ENCODE assay signal across 11 mouse cellular contexts in the genomic region with DNA sequence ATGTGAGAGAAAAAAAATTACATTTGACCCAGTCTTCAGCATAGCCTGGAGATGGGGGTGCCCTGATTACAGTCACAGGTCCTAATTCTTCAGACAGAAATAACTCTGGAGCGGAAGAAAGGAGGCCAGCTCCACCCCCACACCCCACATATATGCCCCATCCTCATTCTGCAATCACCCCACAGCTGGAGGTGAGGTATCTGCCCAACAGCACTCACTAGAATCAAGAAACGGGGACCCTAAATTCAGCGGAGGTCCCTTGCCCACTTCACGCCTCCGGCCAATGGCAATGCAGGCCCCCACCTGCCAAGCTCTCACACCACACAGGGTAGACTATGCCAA. TPM values are rescaled to one million over a fixed set of nuclear protein-coding genes. Genes with fewer than 3 reads are reported as not detected.
DNase-seq lines count a peak whose midpoint lies in the region; ATAC-seq lines count a peak whose summit lies in the region.
"Had no signal": no experiment of that assay in that cellular context is flagged by ENCODE, and none has a peak within 500 bp of the region (broad histone marks: within the 10 kb centered on the region; RNA-seq: fewer than 3 reads in every experiment).

No protein-coding gene starts in this region.

- H3K9me3 ChIP-seq in kidney, embryonic 14.5 days (ENCODE audit: control insufficient read depth, low read length), result no peaks in the 10 kb centered on the region
- no peaks in the 10 kb centered on the region for H3K9me3 ChIP-seq in embryonic facial prominence, embryonic 14.5 days (ENCODE audit: control insufficient read depth, low read length)
- no peaks in the 10 kb centered on the region for H3K9me3 ChIP-seq in limb, embryonic 13.5 days
- H3K9me3 ChIP-seq: megakaryocyte, embryonic 14.5 days had no signal

- H3K9ac ChIP-seq in kidney, embryonic 14.5 days (ENCODE audit: low read depth, low read length), result no peak overlapping the region
- H3K9ac ChIP-seq in embryonic facial prominence, embryonic 14.5 days (ENCODE audit: low read depth, low read length), result no peak overlapping the region
- H3K9ac ChIP-seq in limb, embryonic 13.5 days, result no peak overlapping the region
- H3K9ac ChIP-seq: liver, embryonic 14.5 days had no signal

- no peak overlapping the region for H3K27ac ChIP-seq in kidney, embryonic 14.5 days (ENCODE audit: low read depth, low read length)
- no peak overlapping the region for H3K27ac ChIP-seq in embryonic facial prominence, embryonic 14.5 days (replicated peaks; ENCODE audit: low read depth, low read length)
- no peak overlapping the region for H3K27ac ChIP-seq in limb, embryonic 13.5 days
- H3K27ac ChIP-seq: liver, embryonic 14.5 days had no signal

- H3K4me1 ChIP-seq in kidney, embryonic 14.5 days (ENCODE audit: control insufficient read depth, insufficient read depth, low read length), result no peaks in the 10 kb centered on the region
- H3K4me1 ChIP-seq in embryonic facial prominence, embryonic 14.5 days (ENCODE audit: control insufficient read depth, insufficient read depth, low read length), result no peaks in the 10 kb centered on the region
- H3K4me1 ChIP-seq in limb, embryonic 13.5 days, result no peaks in the 10 kb centered on the region

- H3K4me3 ChIP-seq in kidney, embryonic 14.5 days (ENCODE audit: low read length), result no peak overlapping the region
- H3K4me3 ChIP-seq in embryonic facial prominence, embryonic 14.5 days (ENCODE audit: low read depth, low read length), result no peak overlapping the region
- H3K4me3 ChIP-seq in limb, embryonic 13.5 days, result no peak overlapping the region

- no peak overlapping the region for H3K4me2 ChIP-seq in kidney, embryonic 14.5 days (replicated peaks; ENCODE audit: low read depth, low read length)
- no peak overlapping the region for H3K4me2 ChIP-seq in embryonic facial prominence, embryonic 14.5 days (ENCODE audit: low read depth, low read length)
- no peak overlapping the region for H3K4me2 ChIP-seq in limb, embryonic 13.5 days (replicated peaks)

- ATAC-seq in cerebellum, adult (ENCODE audit: insufficient number of reproducible peaks, low FRiP score, low TSS enrichment), result no peak; the same call in 1 of the 2 replicates
- peak; percentile 33; the same call in 1 of the 2 replicates for ATAC-seq in kidney, embryonic 14.5 days (ENCODE audit: low FRiP score, low TSS enrichment)
- ATAC-seq in embryonic facial prominence, embryonic 14.5 days (ENCODE audit: low read depth), result 0 out of 2 replicates have a peak, but pooled peaks have one; percentile 6
- 0 out of 2 replicates have a peak, but pooled peaks have one; percentile 8 for ATAC-seq in limb, embryonic 13.5 days (ENCODE audit: low FRiP score, low read depth)

- peak; percentile 19 to 25 for DNase-seq in cerebellum, adult 18-20 months
- DNase-seq in kidney, postnatal 14 days, result no peak
- no peak for DNase-seq in embryonic facial prominence, embryonic 14.5 days (ENCODE audit: low spot score)
- DNase-seq in urinary bladder, postnatal 25 days (ENCODE audit: low spot score), result no peak
- DNase-seq in thymus, postnatal 36 days, result no peak

- H3K27me3 ChIP-seq in kidney, embryonic 14.5 days (ENCODE audit: control insufficient read depth, insufficient read depth, low read length), result no peaks in the 10 kb centered on the region
- no peaks in the 10 kb centered on the region for H3K27me3 ChIP-seq in embryonic facial prominence, embryonic 14.5 days (replicated peaks; ENCODE audit: control insufficient read depth, insufficient read depth, low read length)
- no peaks in the 10 kb centered on the region for H3K27me3 ChIP-seq in limb, embryonic 13.5 days
- H3K27me3 ChIP-seq: megakaryocyte, embryonic 14.5 days had no signal

- no peaks in the 10 kb centered on the region for H3K36me3 ChIP-seq in kidney, embryonic 14.5 days (ENCODE audit: control insufficient read depth, insufficient read depth, low read length)
- H3K36me3 ChIP-seq in embryonic facial prominence, embryonic 14.5 days (ENCODE audit: control insufficient read depth, insufficient read depth, low read length), result no peaks in the 10 kb centered on the region
- H3K36me3 ChIP-seq in limb, embryonic 13.5 days, result no peaks in the 10 kb centered on the region

- 91% methylated on average over 5 of the region's 5 CpGs for WGBS in kidney, embryonic 14.5 days
- 92% methylated on average over 5 of the region's 5 CpGs for WGBS in embryonic facial prominence, embryonic 14.5 days
- WGBS in limb, embryonic 13.5 days, result 96% methylated on average over 5 of the region's 5 CpGs

RNA-seq across cellular contexts. Expression of gene Pdp2, which starts 25.8 kb away (rescaled TPM):
- 15.1 and 18.7 TPM in 2 replicates for polyA plus RNA-seq in kidney, embryonic 14.5 days (2014; fragmentation: Nextera tagmentation; extraction: Ambion mirVana)
- 8.1 and 8.2 TPM in 2 replicates for polyA plus RNA-seq in embryonic facial prominence, embryonic 14.5 days (2014; fragmentation: Nextera tagmentation; extraction: Ambion mirVana)
- 13.8 and 14.0 TPM in 2 replicates for polyA plus RNA-seq in limb, embryonic 13.5 days (2015; fragmentation: Nextera tagmentation; extraction: Ambion mirVana)

RNA-seq across cellular contexts. Expression of gene Car7, which starts 30.9 kb away (rescaled TPM):
- 1.3 and 1.8 TPM in 2 replicates for polyA plus RNA-seq in kidney, embryonic 14.5 days (2014; fragmentation: Nextera tagmentation; extraction: Ambion mirVana)
- 1.0 and 1.6 TPM in 2 replicates for polyA plus RNA-seq in embryonic facial prominence, embryonic 14.5 days (2014; fragmentation: Nextera tagmentation; extraction: Ambion mirVana)
- polyA plus RNA-seq in limb, embryonic 13.5 days (2015; fragmentation: Nextera tagmentation; extraction: Ambion mirVana), result 0.83 and 0.93 TPM in 2 replicates

RNA-seq across cellular contexts. Expression of gene Nae1, which starts 31.0 kb away (rescaled TPM):
- polyA plus RNA-seq in kidney, embryonic 14.5 days (2014; fragmentation: Nextera tagmentation; extraction: Ambion mirVana), result 123 and 129 TPM in 2 replicates
- 89.0 and 100 TPM in 2 replicates for polyA plus RNA-seq in embryonic facial prominence, embryonic 14.5 days (2014; fragmentation: Nextera tagmentation; extraction: Ambion mirVana)
- polyA plus RNA-seq in limb, embryonic 13.5 days (2015; fragmentation: Nextera tagmentation; extraction: Ambion mirVana), result 116 and 122 TPM in 2 replicates

RNA-seq across cellular contexts. Expression of gene Terb1, which starts 55.7 kb away (rescaled TPM):
- 0.33 and 0.79 TPM in 2 replicates for polyA plus RNA-seq in kidney, embryonic 14.5 days (2014; fragmentation: Nextera tagmentation; extraction: Ambion mirVana)
- polyA plus RNA-seq in embryonic facial prominence, embryonic 14.5 days (2014; fragmentation: Nextera tagmentation; extraction: Ambion mirVana), result 0.53 and 0.62 TPM in 2 replicates
- polyA plus RNA-seq in limb, embryonic 13.5 days (2015; fragmentation: Nextera tagmentation; extraction: Ambion mirVana), result 0.29 and 0.45 TPM in 2 replicates
- polyA plus RNA-seq: kidney, adult 2 months; liver, embryonic 14.5 days had no signal

RNA-seq across cellular contexts. Expression of gene Cdh16, which starts 58.8 kb away (rescaled TPM):
- polyA plus RNA-seq in kidney, embryonic 14.5 days (2014; fragmentation: Nextera tagmentation; extraction: Ambion mirVana), result 166 and 200 TPM in 2 replicates
- polyA plus RNA-seq in embryonic facial prominence, embryonic 14.5 days (2014; fragmentation: Nextera tagmentation; extraction: Ambion mirVana), result 1.9 and 2.1 TPM in 2 replicates
- polyA plus RNA-seq in limb, embryonic 13.5 days (2015; fragmentation: Nextera tagmentation; extraction: Ambion mirVana), result 0.22 TPM in 1 of 2 replicates, not detected in the other

Comparison
In these comparisons a context has a peak if more than half of its experiments do, and no peak if none do; other contexts are left out.
1. DNase-seq: peak in cerebellum, adult 18-20 months (2 of 2); none in kidney, postnatal 14 days (single experiment), embryonic facial prominence, embryonic 14.5 days (single experiment), urinary bladder, postnatal 25 days (single experiment) and thymus, postnatal 36 days (0 of 2).